ENCODE assay signal across 12 mouse cellular contexts in genomic region chr10:6366182-6366581, GRCm38 (mm10).
"Had no signal": no experiment of that assay in that cellular context is flagged by ENCODE, and none has a peak within 500 bp of the region (broad histone marks: within the 10 kb centered on the region; RNA-seq: fewer than 3 reads in every experiment).

No protein-coding gene starts in this region.

- H3K27ac ChIP-seq: left cerebral cortex, adult 2 months; limb, embryonic 10.5 days; liver, embryonic 15.5 days; midbrain, embryonic 10.5 days; midbrain, embryonic 15.5 days had no signal

- H3K27me3 ChIP-seq: liver, embryonic 15.5 days; midbrain, embryonic 15.5 days had no signal

- H3K36me3 ChIP-seq: limb, embryonic 10.5 days; liver, embryonic 15.5 days; midbrain, embryonic 10.5 days; midbrain, embryonic 15.5 days had no signal

- DNase-seq: lung, adult 2 months; lung, postnatal 4 days; right cerebral cortex, adult 18-20 months; right cerebral cortex, postnatal 25 days; thymus, postnatal 36 days had no signal

- H3K4me2 ChIP-seq: liver, embryonic 11.5 days; liver, embryonic 15.5 days; midbrain, embryonic 15.5 days had no signal

- H3K4me1 ChIP-seq: limb, embryonic 10.5 days; liver, embryonic 15.5 days; midbrain, embryonic 10.5 days; midbrain, embryonic 15.5 days had no signal

- H3K4me3 ChIP-seq: left cerebral cortex, adult 2 months; limb, embryonic 10.5 days; liver, embryonic 15.5 days; midbrain, embryonic 10.5 days; midbrain, embryonic 15.5 days had no signal

- H3K9me3 ChIP-seq: limb, embryonic 10.5 days; liver, embryonic 15.5 days; midbrain, embryonic 10.5 days; midbrain, embryonic 15.5 days had no signal

- ATAC-seq: lung, postnatal 0 days; midbrain, embryonic 15.5 days had no signal

- H3K9ac ChIP-seq: liver, embryonic 15.5 days; midbrain, embryonic 15.5 days had no signal
